Mouse (Mus musculus) stomach, postnatal 0 days (tissue): Measurements from ENCODE around the gene Gm20431. TPM values are rescaled to one million over a fixed set of nuclear protein-coding genes. Genes with fewer than 3 reads are reported as not detected.

Experiments used
- ATAC-seq: fragments of 200-750 bp; cut with Nextera tagmentation; 2 replicates; pipeline ENCODE4 v1.8.0; 2017; ENCODE audit not compliant: low FRiP score, low TSS enrichment
- DNase-seq: peaks from one replicate; pipeline ENCODE4 v3.0.0-alpha.2; 2016; ENCODE audit warnings: low spot score
- H3K27ac ChIP-seq: fragments of 300-500 bp; sonication (generic); replicated peaks from 2 replicates; pipeline ENCODE4 v1.5.1; 2014; ENCODE audit warnings: mild to moderate bottlenecking, control low read depth
- H3K27me3 ChIP-seq: fragments of 300-500 bp; sonication (generic); 2 replicates; pipeline ENCODE4 v1.6.1; 2014; ENCODE audit warnings: low read length; ENCODE audit not compliant: control insufficient read depth, insufficient read depth
- H3K36me3 ChIP-seq: fragments of 300-500 bp; sonication (generic); 2 replicates; pipeline ENCODE4 v1.6.1; 2014; ENCODE audit warnings: low read length, mixed read lengths; ENCODE audit not compliant: control insufficient read depth, insufficient read depth
- H3K4me1 ChIP-seq: fragments of 300-500 bp; sonication (generic); replicated peaks from 2 replicates; pipeline ENCODE4 v1.6.1; 2014; ENCODE audit warnings: antibody characterized with exemption; ENCODE audit not compliant: control insufficient read depth, insufficient read depth
- H3K4me2 ChIP-seq: fragments of 300-500 bp; sonication (generic); replicated peaks from 2 replicates; pipeline ENCODE4 v1.6.1; 2014; ENCODE audit warnings: low read depth, mild to moderate bottlenecking, control low read depth, moderate library complexity
- H3K4me3 ChIP-seq: fragments of 300-500 bp; sonication (generic); 2 replicates; pipeline ENCODE4 v1.5.1; 2014; ENCODE audit warnings: low read depth, low read length, control low read depth
- H3K9ac ChIP-seq: fragments of 300-500 bp; sonication (generic); 2 replicates; pipeline ENCODE4 v1.6.1; 2014; ENCODE audit warnings: mild to moderate bottlenecking, low read length, control low read depth, mixed read lengths
- H3K9me3 ChIP-seq: fragments of 300-500 bp; sonication (generic); 2 replicates; pipeline ENCODE4 v1.6.1; 2016; ENCODE audit warnings: low read length; ENCODE audit not compliant: control insufficient read depth
- CTCF ChIP-seq: IDR thresholded peaks from 2 replicates; pipeline ENCODE4 v1.5.1; 2016; ENCODE audit warnings: antibody characterized with exemption, low read depth, mild to moderate bottlenecking, moderate library complexity
- EP300 ChIP-seq: optimal IDR thresholded peaks from 2 replicates; pipeline ENCODE3; 2016; ENCODE audit warnings: antibody characterized with exemption
- WGBS: fragments of 180-500 bp; shearing (Covaris S2); extraction: QIAGEN DNeasy Blood & Tissue Kit; methylation state at CpG from one replicate; pipeline ENCODE4 v1.1.7; 2014; 5-methylcytosine and 5-hydroxymethylcytosine counted together
- polyA plus RNA-seq: library from polyadenylated mRNA; unstranded; fragments of >200 nt; fragmentation: Nextera tagmentation; extraction: Ambion mirVana; gene quantifications from 2 replicates; pipeline ENCODE4 v1.2.1, GENCODE M21; 2015

Gene Gm20431
- polyA plus RNA-seq, 1 experiment from 2014 or later, result 13.4 TPM

- no peak overlapping the region for H3K4me2 ChIP-seq
- no peaks in the 10 kb centered on the region for H3K9me3 ChIP-seq
- 0 out of 2 replicates have a peak, but pooled peaks cover 4% of the 10 kb centered on the region for H3K4me1 ChIP-seq
- 61% methylated on average over 6 of the region's 6 CpGs for whole genome bisulfite sequencing
- no peak overlapping the region for H3K9ac ChIP-seq
- H3K27me3 ChIP-seq, result no peaks in the 10 kb centered on the region
- H3K36me3 ChIP-seq, result no peaks in the 10 kb centered on the region
- DNase-seq (no peak), ATAC-seq (no peak)
- H3K27ac ChIP-seq, result no peak overlapping the region
- TF ChIP-seq EP300 (no peak), CTCF (no peak)
- no peak overlapping the region for H3K4me3 ChIP-seq
These were observed 61.4 kb downstream of the Gm20431 start for GRCm38 (mm10) chr2:167599917-167600316.

- 0 out of 2 replicates have a peak, but pooled peaks cover 4% of the 10 kb centered on the region for H3K4me1 ChIP-seq
- ATAC-seq (no peak), DNase-seq (no peak)
- H3K9ac ChIP-seq, result no peak overlapping the region
- no peak overlapping the region for H3K4me3 ChIP-seq
- no peaks in the 10 kb centered on the region for H3K27me3 ChIP-seq
- WGBS, result 87% methylated on average over 5 of the region's 5 CpGs
- H3K9me3 ChIP-seq, result no peaks in the 10 kb centered on the region
- no peak overlapping the region for H3K27ac ChIP-seq
- H3K4me2 ChIP-seq, result no peak overlapping the region
- no peaks in the 10 kb centered on the region for H3K36me3 ChIP-seq
- TF ChIP-seq EP300, result no peak
- TF ChIP-seq CTCF, result no peak
These were observed 62.1 kb downstream of the Gm20431 start for GRCm38 (mm10) chr2:167599195-167599594.

GRCm38 (mm10) chr2:167597492-167598186, 63.7 kb downstream of the Gm20431 start:
- DNase-seq, result peak; percentile 54
- Histone ChIP-seq H3K27ac (peak overlapping the region; percentile 82), H3K4me1 (0 out of 2 replicates have a peak, but pooled peaks cover 4% of the 10 kb centered on the region), H3K36me3 (no peaks in the 10 kb centered on the region), H3K4me2 (peak overlapping the region; percentile 44), H3K9me3 (no peaks in the 10 kb centered on the region), H3K27me3 (no peaks in the 10 kb centered on the region), H3K9ac (peak overlapping the region; percentile 48), H3K4me3 (peak overlapping the region; percentile 12; the same call in 1 of the 2 replicates)
- WGBS, result 19% methylated on average over 39 of the region's 40 CpGs
- TF ChIP-seq CTCF (no peak; the same call in 1 of the 2 replicates), EP300 (no peak)
- peak; percentile 51; the same call in 1 of the 2 replicates for ATAC-seq

- 32% methylated on average over 23 of the region's 27 CpGs for WGBS
- 0 out of 2 replicates have a peak, but pooled peaks have one; percentile 3 for ATAC-seq
- Histone ChIP-seq H3K27ac (peak overlapping the region; percentile 82), H3K9ac (peak overlapping the region; percentile 48), H3K4me1 (0 out of 2 replicates have a peak, but pooled peaks cover 4% of the 10 kb centered on the region), H3K4me2 (peak overlapping the region; percentile 44), H3K36me3 (no peaks in the 10 kb centered on the region), H3K9me3 (no peaks in the 10 kb centered on the region), H3K27me3 (no peaks in the 10 kb centered on the region), H3K4me3 (peak overlapping the region; percentile 12; the same call in 1 of the 2 replicates)
- no peak for DNase-seq
- TF ChIP-seq EP300 (no peak), CTCF (no peak)
These were observed 64.4 kb downstream of the Gm20431 start for GRCm38 (mm10) chr2:167596726-167597491.

- Histone ChIP-seq H3K4me3 (no peak overlapping the region), H3K27me3 (no peaks in the 10 kb centered on the region), H3K36me3 (no peaks in the 10 kb centered on the region), H3K4me1 (0 out of 2 replicates have a peak, but pooled peaks cover 4% of the 10 kb centered on the region), H3K9me3 (no peaks in the 10 kb centered on the region), H3K27ac (peak overlapping the region; percentile 86), H3K4me2 (no peak overlapping the region), H3K9ac (0 out of 2 replicates have a peak overlapping the region, but pooled peaks have one; percentile 53)
- no peak for TF ChIP-seq CTCF
- 37% methylated on average over 3 of the region's 4 CpGs for WGBS
- DNase-seq (no peak), ATAC-seq (no peak)
These were observed 65.0 kb downstream of the Gm20431 start for GRCm38 (mm10) chr2:167596262-167596661.
